8 mouse cellular contexts compared by ENCODE assay signal in the genomic region with DNA sequence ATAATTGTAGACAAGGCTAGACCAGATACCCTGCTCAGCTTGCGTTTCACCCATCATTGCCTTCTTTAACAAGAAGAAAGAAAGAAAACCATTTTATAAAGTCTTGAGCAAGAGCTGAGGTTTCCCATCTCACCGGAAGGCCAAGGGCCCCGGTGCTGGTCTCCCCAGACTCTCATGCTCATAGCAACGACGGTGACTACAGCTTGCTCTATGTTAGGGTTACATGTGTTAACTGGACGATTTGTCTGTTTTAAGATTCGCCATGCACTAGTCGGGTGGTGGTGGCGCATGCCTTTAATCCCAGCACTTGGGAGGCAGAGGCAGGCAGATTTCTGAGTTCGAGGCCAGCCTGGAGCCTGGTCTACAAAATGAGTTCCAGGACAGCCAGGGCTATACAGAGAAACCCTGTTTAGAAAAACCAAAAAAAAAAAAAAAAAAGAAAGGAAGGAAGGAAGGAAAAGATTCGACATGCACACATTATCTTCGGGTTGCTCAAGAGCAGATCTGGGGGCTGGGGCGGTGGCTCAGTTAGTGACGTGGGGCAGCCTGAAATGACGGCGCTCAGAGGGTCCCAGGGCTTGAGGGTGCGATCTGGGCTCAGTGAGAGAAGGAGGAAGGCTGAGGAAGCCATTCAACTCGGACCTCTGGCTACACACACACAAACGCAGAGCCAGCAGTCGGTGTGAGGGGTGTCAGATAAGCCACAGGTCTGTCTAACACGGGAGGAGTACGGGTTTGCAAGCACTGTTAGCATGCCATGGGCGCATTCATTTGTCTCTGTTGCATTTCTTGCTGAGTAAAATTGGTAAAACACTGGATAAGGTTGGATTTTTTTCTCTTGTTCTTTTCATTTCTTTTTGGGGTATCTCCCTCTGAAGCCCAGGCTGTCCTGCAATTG. TPM values are rescaled to one million over a fixed set of nuclear protein-coding genes. Genes with fewer than 3 reads are reported as not detected.
A peak's percentile ranks its signal among the peaks of the same experiment; 100 is the strongest.
DNase-seq lines count a peak whose midpoint lies in the region; ATAC-seq and TF ChIP-seq lines count a peak whose summit lies in the region.

No protein-coding gene starts in this region.

- H3K4me2 ChIP-seq in heart, embryonic 12.5 days, result peak overlapping the region; percentile 83
- peak overlapping the region; percentile 76 for H3K4me2 ChIP-seq in hindbrain, postnatal 0 days (ENCODE audit: low read depth, low read length)
- H3K4me2 ChIP-seq in midbrain, embryonic 11.5 days, result peak overlapping the region; percentile 82

- ATAC-seq in heart, embryonic 12.5 days (ENCODE audit: insufficient number of reproducible peaks, low FRiP score), result no peak
- ATAC-seq in hindbrain, postnatal 0 days, result no peak
- no peak for ATAC-seq in midbrain, embryonic 11.5 days (ENCODE audit: low FRiP score)

- intact Hi-C loops in heart, postnatal 25 days (cut with DNase I), result no loop called here

- TF ChIP-seq POLR2A in bone marrow macrophage, adult 2 months (IDR thresholded peaks at IDR 0.05; ENCODE audit: borderline replicate concordance, low read depth, low read length), result no peak

- H3K4me3 ChIP-seq in heart, embryonic 12.5 days, result peak overlapping the region; percentile 73
- H3K4me3 ChIP-seq in bone marrow macrophage, adult 2 months (ENCODE audit: insufficient read depth, low read length), result peak overlapping the region; percentile 66
- peak overlapping the region; percentile 64; the same call in 1 of the 2 replicates for H3K4me3 ChIP-seq in hindbrain, postnatal 0 days (ENCODE audit: low read length)
- H3K4me3 ChIP-seq in midbrain, embryonic 11.5 days (ENCODE audit: low read depth, low read length), result peak overlapping the region; percentile 66

- no peak for DNase-seq in heart, postnatal 25 days (ENCODE audit: low spot score)
- DNase-seq in hindbrain, postnatal 0 days (ENCODE audit: low spot score), result no peak
- DNase-seq in midbrain, embryonic 11.5 days (ENCODE audit: low spot score, missing footprints), result no peak
- no peak for DNase-seq in cerebellum, adult 9-10 months
- DNase-seq in right cerebral cortex, adult 2 months (ENCODE audit: low spot score in 2 of 2), result no peak
- no peak for DNase-seq in gastrocnemius, postnatal 25 days

- peak overlapping the region; percentile 80 for H3K9ac ChIP-seq in heart, embryonic 12.5 days
- H3K9ac ChIP-seq in hindbrain, postnatal 0 days (replicated peaks; ENCODE audit: low read length), result peak overlapping the region; percentile 54; the same call in 1 of the 2 replicates
- H3K9ac ChIP-seq in midbrain, embryonic 11.5 days (ENCODE audit: low read length), result peak overlapping the region; percentile 66

- 53% methylated on average over 23 of the region's 23 CpGs for WGBS in heart, embryonic 12.5 days
- WGBS in hindbrain, postnatal 0 days, result 84% methylated on average over 23 of the region's 23 CpGs
- 89% methylated on average over 23 of the region's 23 CpGs for WGBS in midbrain, embryonic 11.5 days

- peak overlapping the region; percentile 96; the same call in 1 of the 2 replicates for H3K27ac ChIP-seq in heart, embryonic 12.5 days (ENCODE audit: poor library complexity, severe bottlenecking)
- peak overlapping the region; percentile 50 for H3K27ac ChIP-seq in bone marrow macrophage, adult 2 months (ENCODE audit: insufficient read depth, low read depth, low read length)
- H3K27ac ChIP-seq in hindbrain, postnatal 0 days, result 0 out of 2 replicates have a peak overlapping the region, but pooled peaks have one; percentile 72
- H3K27ac ChIP-seq in midbrain, embryonic 11.5 days (ENCODE audit: low read depth, low read length), result no peak overlapping the region; the same call in 1 of the 2 replicates

- 0 out of 2 replicates have a peak, but pooled peaks have one; percentile 9 for TF ChIP-seq CTCF in bone marrow macrophage, adult 2 months (IDR thresholded peaks at IDR 0.05; ENCODE audit: low read depth, low read length)
- TF ChIP-seq CTCF in hindbrain, postnatal 0 days (IDR thresholded peaks at IDR 0.05; ENCODE audit: low read depth), result no peak

- peaks cover 11% of the 10 kb centered on the region for H3K36me3 ChIP-seq in heart, embryonic 12.5 days
- H3K36me3 ChIP-seq in hindbrain, postnatal 0 days (ENCODE audit: insufficient read depth, low read length), result no peaks in the 10 kb centered on the region
- H3K36me3 ChIP-seq in midbrain, embryonic 11.5 days (ENCODE audit: control insufficient read depth, insufficient read depth, low read length), result peaks cover 8% of the 10 kb centered on the region; the same call in 1 of the 2 replicates

- H3K4me1 ChIP-seq in heart, embryonic 12.5 days (replicated peaks), result peaks cover 50% of the 10 kb centered on the region
- peaks cover 51% of the 10 kb centered on the region for H3K4me1 ChIP-seq in bone marrow macrophage, adult 2 months (ENCODE audit: control insufficient read depth, insufficient read depth, low read length)
- peaks cover 12% of the 10 kb centered on the region; the same call in 1 of the 2 replicates for H3K4me1 ChIP-seq in hindbrain, postnatal 0 days (ENCODE audit: insufficient read depth, low read length)
- H3K4me1 ChIP-seq in midbrain, embryonic 11.5 days (ENCODE audit: control insufficient read depth, insufficient read depth, low read length), result peaks cover 17% of the 10 kb centered on the region

- no peaks in the 10 kb centered on the region for H3K9me3 ChIP-seq in heart, embryonic 12.5 days (replicated peaks)
- H3K9me3 ChIP-seq in hindbrain, postnatal 0 days (ENCODE audit: low read length), result no peaks in the 10 kb centered on the region
- no peaks in the 10 kb centered on the region for H3K9me3 ChIP-seq in midbrain, embryonic 11.5 days (ENCODE audit: control insufficient read depth, low read length)

- no peaks in the 10 kb centered on the region for H3K27me3 ChIP-seq in heart, embryonic 12.5 days (replicated peaks)
- H3K27me3 ChIP-seq in hindbrain, postnatal 0 days (ENCODE audit: insufficient read depth, low read length), result no peaks in the 10 kb centered on the region
- H3K27me3 ChIP-seq in midbrain, embryonic 11.5 days (ENCODE audit: control insufficient read depth, insufficient read depth, low read length), result no peaks in the 10 kb centered on the region

RNA-seq across cellular contexts. Expression of gene Ldlr, which starts 2.2 kb away (rescaled TPM):
- polyA plus RNA-seq in heart, embryonic 12.5 days (2016; fragmentation: Nextera tagmentation; extraction: Ambion mirVana), result 26.0 and 30.8 TPM in 2 replicates
- 1 to 10 TPM; 2.7 to 3.1 TPM for total RNA-seq in heart, postnatal 25 days (2021)
- 30.4 and 36.5 TPM in 2 replicates for polyA plus RNA-seq in bone marrow macrophage, adult 2 months (2012; ENCODE audit: insufficient read depth, insufficient read length, missing spikeins)
- total RNA-seq in hindbrain, postnatal 0 days (2014; rRNA removed), result 20.6 and 28.4 TPM in 2 replicates
- 10.7 and 10.9 TPM in 2 replicates for polyA plus RNA-seq in hindbrain, postnatal 0 days (2015; fragmentation: Nextera tagmentation; extraction: Ambion mirVana)
- 18.9 and 22.1 TPM in 2 replicates for polyA plus RNA-seq in midbrain, embryonic 11.5 days (2014; fragmentation: Nextera tagmentation; extraction: Ambion mirVana)
- total RNA-seq in gastrocnemius, postnatal 25 days (2021), result 1 to 10 TPM; 4.1 to 5.3 TPM

RNA-seq across cellular contexts. Expression of gene Spc24, which starts 34.6 kb away (rescaled TPM):
- polyA plus RNA-seq in heart, embryonic 12.5 days (2016; fragmentation: Nextera tagmentation; extraction: Ambion mirVana), result 84.5 and 86.8 TPM in 2 replicates
- 1 to 10 TPM; 3.2 to 4.0 TPM for total RNA-seq in heart, postnatal 25 days (2021)
- 16.6 and 23.2 TPM in 2 replicates for polyA plus RNA-seq in bone marrow macrophage, adult 2 months (2012; ENCODE audit: insufficient read depth, insufficient read length, missing spikeins)
- 20.3 and 31.1 TPM in 2 replicates for total RNA-seq in hindbrain, postnatal 0 days (2014; rRNA removed)
- polyA plus RNA-seq in hindbrain, postnatal 0 days (2015; fragmentation: Nextera tagmentation; extraction: Ambion mirVana), result 26.2 and 27.1 TPM in 2 replicates
- polyA plus RNA-seq in midbrain, embryonic 11.5 days (2014; fragmentation: Nextera tagmentation; extraction: Ambion mirVana), result 91.3 and 115 TPM in 2 replicates
- total RNA-seq in gastrocnemius, postnatal 25 days (2021), result 1 to 10 TPM in 1 of 2 experiments, under 1 TPM in 1; 0.77 to 2.2 TPM
